Mouse (Mus musculus) midbrain, embryonic 10.5 days (tissue): ENCODE data around the gene Sox13. TPM values are rescaled to one million over a fixed set of nuclear protein-coding genes. Genes with fewer than 3 reads are reported as not detected.

Experiments
- DNase-seq: peaks from one replicate; pipeline ENCODE4 v3.0.0-alpha.2; 2017; ENCODE audit warnings: low spot score
- H3K27ac ChIP-seq: fragments of 300-500 bp; sonication (generic); replicated peaks from 2 replicates; pipeline ENCODE4 v1.5.1; 2016; ENCODE audit warnings: mild to moderate bottlenecking
- H3K27me3 ChIP-seq: fragments of 300-500 bp; sonication (generic); 2 replicates; pipeline ENCODE4 v1.6.1; 2016; ENCODE audit warnings: low read depth, mild to moderate bottlenecking; ENCODE audit not compliant: poor library complexity, severe bottlenecking
- H3K36me3 ChIP-seq: fragments of 300-500 bp; sonication (generic); 2 replicates; pipeline ENCODE4 v1.6.1; 2016; ENCODE audit warnings: mild to moderate bottlenecking, moderate library complexity
- H3K4me1 ChIP-seq: fragments of 300-500 bp; sonication (generic); 2 replicates; pipeline ENCODE4 v1.6.1; 2016
- H3K4me3 ChIP-seq: fragments of 300-500 bp; sonication (generic); 2 replicates; pipeline ENCODE4 v1.5.1; 2016; ENCODE audit warnings: mild to moderate bottlenecking, moderate library complexity
- H3K9me3 ChIP-seq: fragments of 300-500 bp; sonication (generic); replicated peaks from 2 replicates; pipeline ENCODE4 v1.6.1; 2016; ENCODE audit warnings: mild to moderate bottlenecking
- WGBS: fragments of 180-500 bp; shearing (Covaris S2); methylation state at CpG from one replicate; pipeline ENCODE4 v1.1.7; 2016; 5-methylcytosine and 5-hydroxymethylcytosine counted together
- polyA plus RNA-seq: library from polyadenylated mRNA; unstranded; fragments of >200 nt; fragmentation: Nextera tagmentation; extraction: Ambion mirVana; gene quantifications from 2 replicates; pipeline ENCODE4 v1.2.1, GENCODE M21; 2016

Sox13 gene
- polyA plus RNA-seq, 1 experiment from 2014 or later = 28.5 TPM

DNA sequence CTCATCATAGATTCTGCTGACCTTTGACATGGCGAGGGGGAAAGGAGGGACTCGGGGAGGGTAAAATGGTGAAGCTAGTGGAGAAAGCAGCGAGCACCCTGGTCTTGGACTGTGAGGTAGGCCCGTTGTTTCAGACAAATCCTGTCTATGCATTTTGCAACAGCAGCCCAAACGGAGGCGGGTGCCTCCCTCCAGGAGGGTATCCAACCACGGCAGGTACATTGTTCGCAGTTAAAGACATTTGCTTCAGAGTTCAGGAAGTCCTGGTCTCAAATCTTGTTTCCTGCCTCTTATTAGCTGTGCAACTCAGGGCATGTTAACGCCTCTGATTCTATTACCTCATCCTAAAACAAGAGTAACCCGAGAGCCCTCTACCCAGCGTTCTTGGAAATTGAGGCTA lies 26.8 kb upstream of the Sox13 start:
- WGBS = 63% methylated on average over 11 of the region's 11 CpGs
- H3K4me1 ChIP-seq = peaks cover 29% of the 10 kb centered on the region
- peaks cover 9% of the 10 kb centered on the region; the same call in 1 of the 2 replicates for H3K27me3 ChIP-seq
- no peaks in the 10 kb centered on the region for H3K9me3 ChIP-seq
- H3K4me3 ChIP-seq = no peak overlapping the region
- no peak for DNase-seq
- no peaks in the 10 kb centered on the region for H3K36me3 ChIP-seq
- no peak overlapping the region for H3K27ac ChIP-seq

DNA sequence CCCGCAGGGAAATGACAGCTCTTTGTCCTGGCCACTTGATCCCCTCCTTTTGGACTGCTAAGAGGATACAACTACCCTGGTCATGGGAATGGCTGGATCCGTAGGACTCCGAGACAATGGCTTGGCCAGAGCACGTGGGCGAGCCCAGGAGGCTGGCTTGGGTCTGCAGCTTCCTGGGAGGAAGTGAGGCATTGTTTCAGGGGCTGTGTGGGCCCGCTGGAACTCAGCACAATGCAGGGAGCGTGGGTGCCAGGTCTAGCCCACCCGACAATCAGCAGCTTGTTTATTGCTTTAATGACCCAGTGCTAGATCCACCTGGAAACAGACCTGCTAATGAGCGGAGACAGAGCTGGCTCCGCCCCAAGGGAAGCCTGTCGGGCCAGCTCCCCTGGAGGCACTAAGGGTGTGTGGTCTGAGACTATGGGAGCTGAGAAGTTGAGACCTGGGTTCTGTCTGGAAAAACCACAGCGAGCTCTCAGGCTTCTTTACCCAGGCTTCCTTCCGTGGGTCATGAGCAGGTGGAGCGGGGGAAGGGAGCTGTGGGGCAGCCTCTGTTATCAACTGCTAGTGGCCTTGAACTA lies 24.3 kb upstream of the Sox13 start:
- WGBS = 40% methylated on average over 14 of the region's 14 CpGs
- no peaks in the 10 kb centered on the region for H3K36me3 ChIP-seq
- peaks cover 9% of the 10 kb centered on the region; the same call in 1 of the 2 replicates for H3K27me3 ChIP-seq
- H3K9me3 ChIP-seq = peaks cover 3% of the 10 kb centered on the region; the same call in 1 of the 2 replicates
- H3K4me3 ChIP-seq = peak overlapping the region; percentile 5; the same call in 1 of the 2 replicates
- H3K4me1 ChIP-seq = peaks cover 29% of the 10 kb centered on the region
- H3K27ac ChIP-seq = peak overlapping the region; percentile 81
- peak; percentile 47 for DNase-seq

DNA sequence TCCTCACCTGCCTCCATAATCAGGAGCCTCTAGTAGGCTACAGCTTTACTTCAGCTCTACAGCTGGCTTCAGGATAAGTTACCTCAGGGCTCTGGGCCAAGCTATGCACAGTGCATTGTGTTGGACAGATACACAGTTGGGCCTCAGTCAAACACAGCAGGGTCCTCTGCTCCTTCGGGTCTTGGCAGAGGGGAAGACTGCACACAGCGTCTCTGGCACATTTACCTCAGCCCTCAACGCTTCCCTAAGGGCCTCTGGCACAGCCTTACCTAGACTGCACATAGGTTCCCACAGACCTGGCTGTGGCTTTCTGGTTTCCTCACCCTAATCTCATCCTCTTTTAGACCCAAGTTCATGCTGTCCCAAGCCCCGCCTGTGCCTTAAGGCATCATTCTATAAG lies 22.1 kb upstream of the Sox13 start:
- DNase-seq = no peak

DNA sequence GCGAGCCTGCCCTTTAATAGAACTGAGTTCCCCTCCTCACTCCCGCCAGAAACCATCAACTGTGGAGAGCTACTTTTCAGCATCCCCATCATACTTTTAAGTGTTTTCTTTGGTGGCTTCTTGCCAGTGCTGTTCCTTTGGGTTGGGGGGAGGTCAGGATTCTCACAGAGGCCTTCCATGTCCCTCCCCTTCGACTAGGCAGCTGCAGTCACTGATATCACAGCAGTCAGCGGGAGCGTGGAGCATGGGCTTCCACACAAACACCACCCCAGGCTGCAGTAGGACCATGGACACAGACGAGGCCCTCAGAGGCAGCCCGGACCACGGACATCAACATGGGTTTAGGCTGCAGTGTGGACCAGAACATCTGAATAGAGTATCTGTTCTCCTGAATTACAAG lies 20.1 kb upstream of the Sox13 start:
- Histone ChIP-seq H3K27ac (no peak overlapping the region), H3K9me3 (peaks cover 7% of the 10 kb centered on the region; the same call in 1 of the 2 replicates), H3K27me3 (peaks cover 8% of the 10 kb centered on the region; the same call in 1 of the 2 replicates), H3K4me3 (no peak overlapping the region), H3K36me3 (no peaks in the 10 kb centered on the region), H3K4me1 (peaks cover 19% of the 10 kb centered on the region)
- WGBS = 90% methylated on average over 8 of the region's 8 CpGs
- DNase-seq = no peak

More for the DNA sequence above, 22.1 kb upstream of the Sox13 start:
- WGBS = 84% methylated on average over 4 of the region's 4 CpGs
- Histone ChIP-seq H3K36me3 (no peaks in the 10 kb centered on the region), H3K4me1 (peaks cover 12% of the 10 kb centered on the region), H3K4me3 (no peak overlapping the region), H3K27me3 (peaks cover 9% of the 10 kb centered on the region; the same call in 1 of the 2 replicates), H3K9me3 (peaks cover 7% of the 10 kb centered on the region; the same call in 1 of the 2 replicates), H3K27ac (0 out of 2 replicates have a peak overlapping the region, but pooled peaks have one; percentile 43)

DNA sequence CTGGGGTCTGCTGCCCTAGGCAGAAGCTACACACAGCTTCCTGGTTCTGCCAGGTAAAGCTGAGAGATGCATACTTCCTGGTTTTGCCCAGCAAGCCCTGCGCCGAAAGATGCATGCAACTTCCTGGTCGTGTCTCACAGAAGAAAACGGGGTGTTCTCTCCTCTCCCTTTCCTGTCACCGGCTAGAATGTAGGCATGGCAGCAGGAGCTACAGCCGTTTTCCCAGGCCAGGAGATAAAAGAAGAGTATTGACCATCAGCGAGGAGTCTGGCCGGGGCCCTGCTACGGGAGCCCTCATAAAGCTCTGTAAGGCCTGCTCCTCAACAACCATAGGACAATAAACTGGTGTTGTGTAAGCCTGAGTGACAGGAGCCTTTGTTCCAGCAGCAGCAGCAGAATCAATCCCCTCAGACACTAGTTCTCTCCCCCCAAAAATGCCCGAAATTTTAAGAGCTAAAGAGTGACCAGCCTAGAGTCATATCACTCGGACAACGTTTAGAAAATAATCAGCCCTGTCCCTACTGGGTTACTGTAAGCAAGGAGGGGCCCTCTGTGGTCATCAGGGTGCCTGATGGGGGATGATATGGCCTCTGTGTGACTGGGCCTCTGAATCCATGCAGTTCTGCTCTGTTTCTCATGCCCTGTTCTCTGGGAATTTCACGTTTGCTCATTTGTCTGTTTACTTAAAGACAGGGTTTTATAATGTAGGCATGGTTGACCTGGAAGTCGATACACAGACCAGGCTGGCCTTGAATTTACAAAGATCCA lies 13.9 kb upstream of the Sox13 start:
- no peaks in the 10 kb centered on the region for H3K27me3 ChIP-seq
- H3K36me3 ChIP-seq = no peaks in the 10 kb centered on the region
- peaks cover 64% of the 10 kb centered on the region for H3K4me1 ChIP-seq
- H3K4me3 ChIP-seq = peak overlapping the region; percentile 5; the same call in 1 of the 2 replicates
- DNase-seq = peak; percentile 72
- peak overlapping the region; percentile 86 for H3K27ac ChIP-seq
- H3K9me3 ChIP-seq = peaks cover under 1% of the 10 kb centered on the region; the same call in 1 of the 2 replicates
- WGBS = 32% methylated on average over 14 of the region's 14 CpGs

DNA sequence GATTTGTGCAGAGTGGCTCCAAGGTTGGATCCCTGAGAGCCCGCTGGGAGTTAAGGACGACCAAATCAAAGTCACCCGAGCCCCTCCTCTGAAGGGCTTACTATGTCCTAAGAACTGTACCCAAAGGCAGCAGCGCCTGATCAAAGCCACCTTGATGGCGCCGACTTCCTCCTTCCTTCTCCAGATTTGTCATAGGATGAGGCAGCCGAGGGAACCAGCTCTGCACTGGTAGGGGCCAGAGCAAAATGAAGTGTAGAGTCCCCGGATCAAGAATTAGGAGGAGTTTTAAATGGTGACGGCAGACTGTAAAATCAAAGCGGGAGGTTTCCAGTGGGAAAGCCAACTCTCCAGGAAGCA lies 10.6 kb upstream of the Sox13 start:
- WGBS = 8% methylated on average over 10 of the region's 10 CpGs
- no peak for DNase-seq
- Histone ChIP-seq H3K27ac (peak overlapping the region; percentile 90), H3K9me3 (peaks cover 7% of the 10 kb centered on the region; the same call in 1 of the 2 replicates), H3K27me3 (no peaks in the 10 kb centered on the region), H3K4me3 (peak overlapping the region; percentile 40), H3K4me1 (peaks cover 72% of the 10 kb centered on the region), H3K36me3 (peaks cover 3% of the 10 kb centered on the region; the same call in 1 of the 2 replicates)

DNA sequence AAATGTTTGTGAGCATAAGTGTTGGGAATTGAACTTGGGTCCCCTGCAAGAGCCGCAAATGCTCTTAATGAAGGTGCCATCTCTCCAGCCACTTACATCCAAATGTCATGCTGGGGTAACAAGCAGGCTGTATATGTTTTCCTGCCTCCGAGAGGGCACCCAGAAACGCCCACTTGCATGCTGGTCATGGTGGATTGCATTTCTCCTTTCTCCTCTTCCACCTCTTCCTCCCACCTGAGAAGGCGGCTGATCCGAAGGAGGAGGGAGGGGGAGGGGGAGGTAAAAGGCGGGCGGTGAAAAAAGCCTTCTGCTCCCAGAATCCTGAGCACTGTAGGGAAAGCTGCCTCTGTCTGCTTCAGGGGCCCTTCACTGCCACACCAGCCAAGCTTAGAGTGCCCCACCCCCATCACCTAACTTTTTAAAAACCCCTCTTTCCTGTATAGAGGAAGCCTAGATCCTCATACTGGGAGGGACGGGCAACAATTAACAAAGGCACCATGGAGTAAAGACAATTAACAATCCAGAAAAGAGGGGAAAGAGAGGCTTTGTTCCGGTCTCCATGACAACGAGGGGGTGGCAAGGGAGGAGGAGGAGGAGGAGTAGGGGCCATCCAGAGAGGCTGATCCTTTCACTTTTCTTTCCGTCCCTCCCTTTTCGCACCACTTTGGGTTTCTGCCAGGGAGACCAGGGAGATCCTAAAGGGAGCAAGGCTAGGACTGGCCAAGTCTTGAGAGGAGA lies 10.0 kb upstream of the Sox13 start:
- H3K4me1 ChIP-seq = peaks cover 68% of the 10 kb centered on the region
- peak; percentile 83 for DNase-seq
- 6% methylated on average over 12 of the region's 12 CpGs for WGBS
- peaks cover 13% of the 10 kb centered on the region; the same call in 1 of the 2 replicates for H3K9me3 ChIP-seq
- H3K27me3 ChIP-seq = no peaks in the 10 kb centered on the region
- H3K4me3 ChIP-seq = peak overlapping the region; percentile 40
- H3K27ac ChIP-seq = peak overlapping the region; percentile 90
- H3K36me3 ChIP-seq = peaks cover 7% of the 10 kb centered on the region; the same call in 1 of the 2 replicates

GRCm38 (mm10) chr1:133432566-133432965 lies 8.4 kb upstream of the Sox13 start:
- no peak overlapping the region for H3K4me3 ChIP-seq
- H3K27ac ChIP-seq = peak overlapping the region; percentile 76
- WGBS = 8% methylated on average over 2 of the region's 2 CpGs
- peaks cover 14% of the 10 kb centered on the region; the same call in 1 of the 2 replicates for H3K9me3 ChIP-seq
- DNase-seq = no peak
- H3K27me3 ChIP-seq = no peaks in the 10 kb centered on the region
- peaks cover 7% of the 10 kb centered on the region; the same call in 1 of the 2 replicates for H3K36me3 ChIP-seq
- H3K4me1 ChIP-seq = peaks cover 54% of the 10 kb centered on the region

GRCm38 (mm10) chr1:133431133-133431532 lies 7.0 kb upstream of the Sox13 start:
- Histone ChIP-seq H3K4me3 (no peak overlapping the region), H3K27me3 (no peaks in the 10 kb centered on the region), H3K9me3 (peaks cover 14% of the 10 kb centered on the region; the same call in 1 of the 2 replicates), H3K36me3 (peaks cover 7% of the 10 kb centered on the region; the same call in 1 of the 2 replicates), H3K27ac (no peak overlapping the region), H3K4me1 (peaks cover 41% of the 10 kb centered on the region)
- DNase-seq = no peak
- 98% methylated on average over 2 of the region's 2 CpGs for WGBS

GRCm38 (mm10) chr1:133424547-133425140 lies 467 bp upstream of the Sox13 start:
- Histone ChIP-seq H3K36me3 (peaks cover 4% of the 10 kb centered on the region; the same call in 1 of the 2 replicates), H3K4me3 (peak overlapping the region; percentile 95), H3K27ac (peak overlapping the region; percentile 95), H3K9me3 (peaks cover 6% of the 10 kb centered on the region; the same call in 1 of the 2 replicates), H3K4me1 (peaks cover 39% of the 10 kb centered on the region), H3K27me3 (no peaks in the 10 kb centered on the region; the same call in none of the 2 replicates)
- no peak for DNase-seq
- WGBS = 63% methylated on average over 4 of the region's 4 CpGs

GRCm38 (mm10) chr1:133423166-133423542 lies 1.0 kb downstream of the Sox13 start:
- under 1% methylated on average over 31 of the region's 31 CpGs for WGBS
- DNase-seq = no peak
- Histone ChIP-seq H3K4me1 (peaks cover 54% of the 10 kb centered on the region), H3K9me3 (no peaks in the 10 kb centered on the region), H3K36me3 (no peaks in the 10 kb centered on the region), H3K27me3 (no peaks in the 10 kb centered on the region; the same call in none of the 2 replicates), H3K4me3 (peak overlapping the region; percentile 95), H3K27ac (peak overlapping the region; percentile 95)

GRCm38 (mm10) chr1:133422615-133423161 lies 1.5 kb downstream of the Sox13 start:
- peak overlapping the region; percentile 95 for H3K27ac ChIP-seq
- peak overlapping the region; percentile 95 for H3K4me3 ChIP-seq
- peak; percentile 72 for DNase-seq
- H3K4me1 ChIP-seq = peaks cover 58% of the 10 kb centered on the region
- H3K9me3 ChIP-seq = no peaks in the 10 kb centered on the region
- H3K27me3 ChIP-seq = no peaks in the 10 kb centered on the region; the same call in none of the 2 replicates
- WGBS = under 1% methylated on average over 29 of the region's 29 CpGs
- H3K36me3 ChIP-seq = no peaks in the 10 kb centered on the region
